Mouse (Mus musculus) cerebral cortex, adult 2 months (tissue): ENCODE data around the gene Cbll1.

Source experiments
- WGBS: fragments of 180-500 bp; shearing (Covaris S2); methylation state at CpG from one replicate; pipeline ENCODE4 v1.1.7; 2018; 5-methylcytosine and 5-hydroxymethylcytosine counted together

The Cbll1 gene

GRCm38 (mm10) chr12:31499314-31500131 lies at the start of gene Cbll1:
Gene Cbll1 (minus strand): TSS chr12:31499616.
- WGBS: under 1% methylated on average over 68 of the region's 68 CpGs

- 57% methylated on average over 1 of the region's 1 CpGs for WGBS
Measured at GRCm38 (mm10) chr12:31546061-31546460, 46.6 kb upstream of the Cbll1 start.

- whole genome bisulfite sequencing: 65% methylated on average over 2 of the region's 2 CpGs
Measured at GRCm38 (mm10) chr12:31545219-31545618, 45.8 kb upstream of the Cbll1 start.

GRCm38 (mm10) chr12:31541541-31541940 lies 42.1 kb upstream of the Cbll1 start:
- WGBS: 55% methylated on average over 5 of the region's 5 CpGs

- WGBS: 87% methylated on average over 2 of the region's 2 CpGs
Measured at GRCm38 (mm10) chr12:31539783-31540182, 40.4 kb upstream of the Cbll1 start.

GRCm38 (mm10) chr12:31537515-31538230 lies 38.3 kb upstream of the Cbll1 start:
- 78% methylated on average over 7 of the region's 7 CpGs for WGBS

- 37% methylated on average over 11 of the region's 11 CpGs for WGBS
Measured at GRCm38 (mm10) chr12:31534060-31534843, 34.8 kb upstream of the Cbll1 start.

GRCm38 (mm10) chr12:31533218-31533908 lies 33.9 kb upstream of the Cbll1 start:
- 53% methylated on average over 10 of the region's 10 CpGs for WGBS

GRCm38 (mm10) chr12:31532054-31532453 lies 32.6 kb upstream of the Cbll1 start:
- WGBS: 76% methylated on average over 14 of the region's 14 CpGs

- WGBS: 52% methylated on average over 6 of the region's 6 CpGs
Measured at GRCm38 (mm10) chr12:31527407-31527806, 28.0 kb upstream of the Cbll1 start.

GRCm38 (mm10) chr12:31521371-31521770 lies 22.0 kb upstream of the Cbll1 start:
- 61% methylated on average over 3 of the region's 3 CpGs for WGBS

GRCm38 (mm10) chr12:31520119-31520518 lies 20.7 kb upstream of the Cbll1 start:
- WGBS: 23% methylated on average over 6 of the region's 6 CpGs

- WGBS: 70% methylated on average over 6 of the region's 6 CpGs
Measured at GRCm38 (mm10) chr12:31513724-31514503, 14.5 kb upstream of the Cbll1 start.

GRCm38 (mm10) chr12:31512634-31513411 lies 13.4 kb upstream of the Cbll1 start:
- 95% methylated on average over 14 of the region's 14 CpGs for WGBS

GRCm38 (mm10) chr12:31511218-31511617 lies 11.8 kb upstream of the Cbll1 start:
- WGBS: 39% methylated on average over 5 of the region's 5 CpGs

GRCm38 (mm10) chr12:31508496-31508895 lies 9.1 kb upstream of the Cbll1 start:
- 73% methylated on average over 6 of the region's 6 CpGs for WGBS

GRCm38 (mm10) chr12:31507718-31508364 lies 8.4 kb upstream of the Cbll1 start:
- 30% methylated on average over 6 of the region's 6 CpGs for WGBS

- 68% methylated on average over 4 of the region's 4 CpGs for WGBS
Measured at GRCm38 (mm10) chr12:31501266-31501665, 1.9 kb upstream of the Cbll1 start.

GRCm38 (mm10) chr12:31500196-31500595 lies 780 bp upstream of the Cbll1 start:
- WGBS: 2% methylated on average over 12 of the region's 12 CpGs
